Mouse (Mus musculus): ENCODE data around the gene Grb2.

- TF ChIP-seq TAL1 (IDR thresholded peaks at IDR 0.05; ENCODE audit: low read length) (no peak), GATA1 (IDR thresholded peaks at IDR 0.05; ENCODE audit: low read length) (no peak)
Observed at GRCm38 (mm10) chr11:115647459-115647858, 60.9 kb downstream of the Grb2 start.
